Mouse (Mus musculus) hindbrain, embryonic 14.5 days (tissue): ENCODE data around the gene Dock1. TPM values are rescaled to one million over a fixed set of nuclear protein-coding genes. Genes with fewer than 3 reads are reported as not detected.

Source experiments
- ATAC-seq: fragments of 200-750 bp; cut with Nextera tagmentation; 2 replicates; pipeline ENCODE4 v1.8.0; 2017; ENCODE audit warnings: moderate number of reproducible peaks, mild to moderate bottlenecking, moderate TSS enrichment, moderate library complexity; ENCODE audit not compliant: low FRiP score
- DNase-seq: peaks from one replicate; pipeline ENCODE4 v3.0.0-alpha.2; 2015; ENCODE audit warnings: low spot score
- H3K27ac ChIP-seq: fragments of 300-500 bp; sonication (generic); 2 replicates; pipeline ENCODE4 v1.5.1; 2014; ENCODE audit warnings: mild to moderate bottlenecking, moderate library complexity
- H3K27me3 ChIP-seq: fragments of 300-500 bp; sonication (generic); 2 replicates; pipeline ENCODE4 v1.6.1; 2014; ENCODE audit warnings: mild to moderate bottlenecking, low read length, mixed read lengths; ENCODE audit not compliant: control insufficient read depth, insufficient read depth
- H3K36me3 ChIP-seq: fragments of 300-500 bp; sonication (generic); replicated peaks from 2 replicates; pipeline ENCODE4 v1.6.1; 2014; ENCODE audit not compliant: control insufficient read depth, insufficient read depth
- H3K4me1 ChIP-seq: fragments of 300-500 bp; sonication (generic); replicated peaks from 2 replicates; pipeline ENCODE4 v1.6.1; 2014; ENCODE audit warnings: antibody characterized with exemption, low read length, mixed read lengths; ENCODE audit not compliant: control insufficient read depth, insufficient read depth
- H3K4me2 ChIP-seq: fragments of 300-500 bp; sonication (generic); replicated peaks from 2 replicates; pipeline ENCODE4 v1.6.1; 2014; ENCODE audit warnings: mild to moderate bottlenecking, moderate library complexity
- H3K4me3 ChIP-seq: fragments of 300-500 bp; sonication (generic); replicated peaks from 2 replicates; pipeline ENCODE4 v1.5.1; 2014; ENCODE audit warnings: mild to moderate bottlenecking, low read length
- H3K9ac ChIP-seq: fragments of 300-500 bp; sonication (generic); 2 replicates; pipeline ENCODE4 v1.6.1; 2014
- H3K9me3 ChIP-seq: fragments of 300-500 bp; sonication (generic); 2 replicates; pipeline ENCODE4 v1.6.1; 2016; ENCODE audit warnings: low read length; ENCODE audit not compliant: control insufficient read depth
- WGBS: fragments of 180-500 bp; shearing (Covaris S2); extraction: QIAGEN DNeasy Blood & Tissue Kit; methylation state at CpG from one replicate; pipeline ENCODE4 v1.1.7; 2014; 5-methylcytosine and 5-hydroxymethylcytosine counted together
- polyA plus RNA-seq: library from polyadenylated mRNA; unstranded; fragments of >200 nt; fragmentation: Nextera tagmentation; extraction: Ambion mirVana; gene quantifications from 2 replicates; pipeline ENCODE4 v1.2.1, GENCODE M21; 2014

Dock1 gene
- polyA plus RNA-seq, 1 experiment from 2014 or later: 9.9 TPM

DNA sequence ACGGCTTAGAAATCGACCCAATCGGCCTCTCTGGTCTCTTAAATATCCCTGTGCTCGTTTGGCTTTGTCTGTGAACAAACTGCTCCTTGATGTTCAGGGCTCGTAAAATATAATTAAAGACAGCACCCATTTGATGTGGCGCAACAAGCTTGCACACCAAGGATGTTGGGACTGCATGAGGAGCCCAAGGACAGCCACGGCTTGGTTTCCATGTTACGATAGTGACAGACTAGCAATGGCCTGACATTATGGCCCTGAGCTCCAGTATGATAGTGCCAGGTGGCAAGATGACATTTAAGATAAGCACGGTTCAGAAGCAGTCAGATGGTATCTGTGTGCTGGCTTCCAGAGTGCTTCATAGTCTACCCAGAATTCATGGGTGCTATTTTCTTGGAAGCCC is 332.4 kb downstream of the Dock1 start:
- Histone ChIP-seq H3K4me3 (no peak overlapping the region), H3K4me1 (peaks cover 3% of the 10 kb centered on the region; the same call in 1 of the 2 replicates), H3K27me3 (no peaks in the 10 kb centered on the region), H3K9me3 (no peaks in the 10 kb centered on the region), H3K36me3 (no peaks in the 10 kb centered on the region), H3K4me2 (no peak overlapping the region), H3K9ac (no peak overlapping the region), H3K27ac (no peak overlapping the region)
- DNase-seq (no peak), ATAC-seq (no peak)
- 80% methylated on average over 9 of the region's 9 CpGs for WGBS

DNA sequence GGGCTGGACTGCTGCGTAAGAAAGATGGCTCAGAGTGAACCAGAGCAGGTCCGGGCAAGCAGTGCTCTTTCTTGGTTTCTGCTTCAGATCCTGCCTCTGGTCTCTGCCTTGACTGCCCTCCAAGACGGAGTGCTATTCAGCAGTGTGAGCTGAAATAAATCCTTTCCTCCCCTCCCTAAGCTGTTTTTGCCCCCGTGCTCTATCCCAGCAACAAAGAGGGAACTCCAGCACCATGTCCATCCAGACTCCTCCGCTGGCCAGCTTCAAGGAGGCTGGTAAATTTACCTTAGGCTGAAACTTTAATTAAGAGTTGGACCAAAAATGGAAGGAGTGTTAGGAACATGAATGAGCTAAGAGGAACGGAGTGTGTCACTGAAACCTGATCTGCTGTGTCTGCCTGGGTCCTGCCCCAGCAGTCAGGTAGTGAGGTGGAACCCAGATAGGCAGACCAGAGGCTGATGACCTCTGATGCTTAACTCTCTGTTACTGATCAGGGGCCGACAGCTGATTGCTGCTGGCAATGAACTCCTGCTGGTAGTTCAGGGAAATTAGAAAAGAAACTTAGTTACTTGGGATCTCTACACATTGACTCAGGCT is 335.6 kb downstream of the Dock1 start:
- H3K4me1 ChIP-seq: peaks cover 3% of the 10 kb centered on the region; the same call in 1 of the 2 replicates
- no peak for ATAC-seq

DNA sequence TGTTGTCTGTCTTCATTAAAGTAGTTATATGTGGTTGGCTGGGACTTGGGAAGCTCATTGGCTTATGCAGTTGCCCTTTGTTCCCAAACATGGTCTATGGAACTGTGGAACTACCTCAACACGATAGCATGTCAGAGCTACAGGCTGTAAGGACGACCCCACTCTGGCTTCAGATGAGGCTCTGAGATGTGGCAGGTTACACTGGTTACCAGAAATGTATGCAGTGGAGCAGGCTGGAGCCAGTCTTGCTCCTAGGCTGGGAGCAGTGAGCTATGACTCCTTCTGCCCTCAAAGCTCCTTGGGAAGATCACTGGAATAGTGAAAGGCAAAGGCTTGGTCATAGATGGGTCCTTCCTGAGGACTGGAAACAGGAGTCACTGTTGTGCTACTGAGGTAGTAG is 337.6 kb downstream of the Dock1 start:
- no peaks in the 10 kb centered on the region for H3K9me3 ChIP-seq
- no peak overlapping the region for H3K4me2 ChIP-seq
- ATAC-seq: no peak
- no peak overlapping the region for H3K4me3 ChIP-seq
- no peak overlapping the region for H3K9ac ChIP-seq
- H3K4me1 ChIP-seq: no peaks in the 10 kb centered on the region
- 87% methylated on average over 2 of the region's 2 CpGs for whole genome bisulfite sequencing
- no peaks in the 10 kb centered on the region for H3K27me3 ChIP-seq
- no peak overlapping the region for H3K27ac ChIP-seq
- no peaks in the 10 kb centered on the region for H3K36me3 ChIP-seq
- DNase-seq: no peak

More for the DNA sequence above, 335.6 kb downstream of the Dock1 start:
- Histone ChIP-seq H3K9ac (no peak overlapping the region), H3K27ac (no peak overlapping the region), H3K4me3 (no peak overlapping the region), H3K36me3 (no peaks in the 10 kb centered on the region), H3K4me2 (no peak overlapping the region), H3K27me3 (no peaks in the 10 kb centered on the region), H3K9me3 (no peaks in the 10 kb centered on the region)
- 70% methylated on average over 7 of the region's 7 CpGs for WGBS
- DNase-seq: no peak

DNA sequence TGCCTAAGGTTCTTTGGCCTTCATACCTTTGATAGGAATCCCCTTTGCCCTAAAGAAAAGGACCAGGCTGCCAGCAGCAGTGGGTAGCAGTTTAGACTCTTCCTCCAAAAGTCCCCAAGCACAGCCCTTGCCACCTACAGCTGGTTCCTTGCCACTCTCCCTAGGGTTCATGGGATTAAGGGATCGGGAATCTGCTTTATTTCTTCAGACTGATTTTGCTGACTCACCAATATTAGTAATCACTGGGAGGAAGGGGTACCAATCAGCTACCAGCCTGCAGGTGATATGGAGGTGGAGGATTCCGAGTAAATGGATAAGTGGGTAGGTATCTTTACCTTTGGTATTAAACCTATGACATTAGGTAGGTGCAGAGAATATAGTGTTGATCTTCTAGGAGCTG is 340.5 kb downstream of the Dock1 start:
- no peak overlapping the region for H3K4me2 ChIP-seq
- 93% methylated on average over 2 of the region's 2 CpGs for WGBS
- no peaks in the 10 kb centered on the region for H3K27me3 ChIP-seq
- H3K9me3 ChIP-seq: no peaks in the 10 kb centered on the region
- ATAC-seq (no peak), DNase-seq (no peak)
- no peak overlapping the region for H3K27ac ChIP-seq
- H3K36me3 ChIP-seq: no peaks in the 10 kb centered on the region
- H3K4me1 ChIP-seq: no peaks in the 10 kb centered on the region
- H3K4me3 ChIP-seq: no peak overlapping the region
- H3K9ac ChIP-seq: no peak overlapping the region

DNA sequence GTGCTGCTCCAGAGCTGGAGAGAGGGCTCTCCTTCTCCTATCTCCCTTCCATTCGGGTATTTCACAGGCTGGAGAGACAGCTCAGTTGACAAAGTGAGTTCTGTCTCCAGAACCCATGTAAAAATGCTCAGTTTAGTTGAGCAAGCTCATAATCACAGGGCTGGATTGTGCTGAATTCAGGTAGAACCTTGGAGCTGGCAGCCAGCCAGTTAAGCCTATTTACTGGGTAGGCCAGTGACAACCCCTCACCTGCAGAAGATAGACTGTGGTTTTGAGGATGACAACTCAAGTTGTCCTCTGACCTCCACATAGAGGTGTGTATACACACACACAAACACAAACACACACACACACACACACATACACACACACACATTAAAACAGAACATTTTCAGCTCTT is 347.1 kb downstream of the Dock1 start:
- H3K9ac ChIP-seq: no peak overlapping the region
- WGBS: 83% methylated on average over 1 of the region's 1 CpGs

DNA sequence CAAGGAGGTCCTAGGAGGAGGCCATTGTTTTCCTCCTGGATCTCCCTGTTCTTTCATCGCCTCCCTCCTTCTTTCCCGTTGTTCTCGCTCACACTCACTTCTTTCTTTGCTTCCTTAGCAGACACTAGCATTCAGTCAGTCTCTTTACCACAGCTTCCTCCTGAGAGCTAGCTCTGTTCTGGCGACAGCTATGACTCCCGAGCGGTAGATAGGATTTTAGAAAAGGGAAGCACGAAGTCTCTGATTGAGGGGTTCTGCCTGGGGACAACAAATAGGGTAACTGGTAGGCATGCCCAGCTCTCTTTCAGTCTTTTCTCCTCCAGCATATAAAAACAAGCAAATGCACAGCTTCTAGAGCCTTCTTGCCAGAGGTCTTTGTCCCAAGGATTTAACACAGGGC is 350.3 kb downstream of the Dock1 start:
- H3K27ac ChIP-seq: no peak overlapping the region
- DNase-seq (no peak), ATAC-seq (no peak)
- no peaks in the 10 kb centered on the region for H3K27me3 ChIP-seq
- H3K36me3 ChIP-seq: no peaks in the 10 kb centered on the region
- no peak overlapping the region for H3K4me3 ChIP-seq
- H3K9me3 ChIP-seq: no peaks in the 10 kb centered on the region
- no peak overlapping the region for H3K9ac ChIP-seq
- no peak overlapping the region for H3K4me2 ChIP-seq
- no peaks in the 10 kb centered on the region; the same call in 1 of the 2 replicates for H3K4me1 ChIP-seq
- WGBS: 80% methylated on average over 7 of the region's 7 CpGs

More for the DNA sequence above, 347.1 kb downstream of the Dock1 start:
- Histone ChIP-seq H3K4me2 (no peak overlapping the region), H3K36me3 (no peaks in the 10 kb centered on the region), H3K9me3 (no peaks in the 10 kb centered on the region), H3K27me3 (no peaks in the 10 kb centered on the region), H3K27ac (no peak overlapping the region), H3K4me1 (no peaks in the 10 kb centered on the region; the same call in 1 of the 2 replicates), H3K4me3 (no peak overlapping the region)
- ATAC-seq (no peak), DNase-seq (no peak)

DNA sequence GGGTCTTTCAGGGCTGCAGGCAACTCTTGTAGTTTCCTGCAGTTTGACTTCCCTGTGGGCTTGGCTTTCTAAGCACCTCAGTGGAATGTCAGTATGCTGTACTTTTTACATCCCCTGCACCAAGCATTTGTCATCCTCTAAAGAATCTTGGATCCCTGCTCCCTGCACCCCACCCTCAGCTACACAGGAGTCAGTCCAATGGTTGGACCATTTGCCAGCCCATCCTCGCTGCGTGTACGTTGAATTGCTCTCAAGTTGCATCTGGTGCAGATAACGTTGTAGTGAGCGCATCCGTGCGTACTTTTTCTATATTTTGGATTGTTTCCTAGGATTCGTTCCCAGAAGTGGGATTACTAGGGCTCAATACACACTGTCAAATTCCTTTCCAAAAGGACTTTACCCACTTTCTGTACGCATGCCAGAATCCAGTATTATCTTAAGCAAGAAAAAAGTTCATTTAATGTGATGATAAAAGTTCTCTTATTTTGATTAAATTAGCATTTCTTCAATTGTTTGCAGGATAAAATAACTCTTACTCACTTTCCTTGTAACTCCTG is 351.2 kb downstream of the Dock1 start:
- Histone ChIP-seq H3K4me3 (no peak overlapping the region), H3K9ac (no peak overlapping the region), H3K9me3 (no peaks in the 10 kb centered on the region), H3K36me3 (no peaks in the 10 kb centered on the region), H3K27ac (no peak overlapping the region), H3K27me3 (no peaks in the 10 kb centered on the region), H3K4me1 (no peaks in the 10 kb centered on the region; the same call in 1 of the 2 replicates), H3K4me2 (no peak overlapping the region)
- DNase-seq (no peak), ATAC-seq (no peak)
- WGBS: 89% methylated on average over 9 of the region's 9 CpGs

DNA sequence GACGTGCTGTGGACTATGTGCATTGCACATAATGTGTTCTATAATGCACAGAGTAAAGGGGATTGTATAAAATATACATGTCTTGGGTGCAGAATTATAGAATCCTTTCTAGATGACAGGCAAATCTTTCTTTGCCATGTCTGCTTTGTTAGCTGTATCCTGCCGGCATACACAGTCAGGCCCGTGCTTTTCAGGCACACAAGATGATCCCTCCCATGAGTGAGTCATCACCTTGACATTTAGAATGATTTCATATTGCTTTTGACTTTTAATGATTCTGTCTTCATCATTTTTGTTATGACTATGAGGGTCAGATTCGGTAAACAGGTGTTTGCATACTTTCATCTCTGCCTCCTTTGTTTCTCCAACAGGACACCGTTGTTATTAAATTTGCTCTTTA is 354.1 kb downstream of the Dock1 start:
- Histone ChIP-seq H3K4me2 (no peak overlapping the region), H3K9ac (no peak overlapping the region), H3K4me3 (no peak overlapping the region), H3K27ac (no peak overlapping the region), H3K36me3 (no peaks in the 10 kb centered on the region), H3K4me1 (no peaks in the 10 kb centered on the region), H3K9me3 (no peaks in the 10 kb centered on the region), H3K27me3 (no peaks in the 10 kb centered on the region)
- WGBS: 94% methylated on average over 5 of the region's 5 CpGs
- no peak for DNase-seq
- no peak for ATAC-seq

DNA sequence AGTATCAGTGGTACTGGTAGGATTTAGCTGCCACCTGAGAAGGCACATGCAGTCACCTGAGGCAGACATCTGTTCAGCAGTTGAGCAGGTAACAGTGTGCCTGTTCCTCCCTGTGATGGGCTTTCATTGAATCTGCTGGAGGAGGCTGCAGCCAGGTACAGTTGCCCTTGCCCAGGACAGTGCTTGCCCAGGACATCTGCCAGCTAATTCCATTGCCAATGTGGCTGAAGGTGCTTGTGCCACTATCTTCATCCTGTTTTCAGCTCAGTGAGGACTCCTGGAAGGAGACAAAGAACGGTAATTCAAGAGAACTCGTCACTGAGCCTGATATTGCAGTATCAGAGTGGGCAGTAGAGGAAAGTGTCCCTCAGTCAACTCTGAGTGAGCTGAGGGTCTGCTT is 358.3 kb downstream of the Dock1 start:
- no peak overlapping the region for H3K4me2 ChIP-seq
- no peaks in the 10 kb centered on the region for H3K36me3 ChIP-seq
- 94% methylated on average over 2 of the region's 2 CpGs for WGBS
- 0 out of 2 replicates have a peak, but pooled peaks cover 5% of the 10 kb centered on the region for H3K4me1 ChIP-seq
- no peak overlapping the region for H3K27ac ChIP-seq
- DNase-seq (no peak), ATAC-seq (no peak)
- H3K27me3 ChIP-seq: no peaks in the 10 kb centered on the region
- H3K9me3 ChIP-seq: no peaks in the 10 kb centered on the region
- no peak overlapping the region for H3K9ac ChIP-seq
- no peak overlapping the region for H3K4me3 ChIP-seq
